Mouse (Mus musculus) MEL (cell line): ENCODE measurements at regions not wholly inside any gene's neighbourhood (a gene's known extent, or its start where the extent isn't known, plus 50 kb on each side); places are given as distances from the start of the nearest gene placed in this dataset.

Source experiments
- DNase-seq: peaks from one replicate; pipeline ENCODE4 v3.0.0; 2011; ENCODE audit warnings: low read depth, low spot score
- H3K27ac ChIP-seq: 2 replicates; pipeline ENCODE4 v1.5.1; 2012; ENCODE audit warnings: low read depth, mild to moderate bottlenecking, control low read depth, low read length, moderate library complexity; ENCODE audit not compliant: control insufficient read depth
- H3K27me3 ChIP-seq, 2 experiments: fragments of 150-350 bp in 1 of 2; sonication (generic) in 1 of 2; 2 replicates each; pipeline ENCODE4 v1.6.1; 2012; ENCODE audit warnings: low read length in 2 of 2, mild to moderate bottlenecking in 2 of 2, improper control_type of control experiment in 1 of 2, moderate library complexity in 1 of 2; ENCODE audit not compliant: insufficient read depth in 2 of 2, control insufficient read depth in 1 of 2
- H3K36me3 ChIP-seq, 2 experiments: 2 replicates each; pipeline ENCODE4 v1.6.1; 2012 to 2014; ENCODE audit warnings: low read length in 2 of 2, improper control_type of control experiment in 1 of 2, inconsistent platforms in 1 of 2, mild to moderate bottlenecking in 1 of 2; ENCODE audit not compliant: insufficient read depth in 2 of 2, control insufficient read depth in 1 of 2
- H3K4me1 ChIP-seq, 2 experiments: fragments of 150-350 bp in 1 of 2; sonication (generic) in 1 of 2; 2 replicates each; pipeline ENCODE4 v1.6.1; 2012; ENCODE audit warnings: low read length in 2 of 2, improper control_type of control experiment in 1 of 2, mild to moderate bottlenecking in 1 of 2; ENCODE audit not compliant: insufficient read depth in 2 of 2, control insufficient read depth in 1 of 2
- H3K4me3 ChIP-seq, 2 experiments: fragments of 150-350 bp in 1 of 2; sonication (generic) in 1 of 2; 2 replicates each; pipeline ENCODE4 v1.5.1; 2012; ENCODE audit warnings: low read depth in 2 of 2, low read length in 2 of 2, mild to moderate bottlenecking in 2 of 2, moderate library complexity in 2 of 2, control low read depth in 1 of 2, improper control_type of control experiment in 1 of 2; ENCODE audit not compliant: control insufficient read depth in 1 of 2, insufficient read depth in 1 of 2
- H3K79me2 ChIP-seq: 2 replicates; pipeline ENCODE4 v1.6.1; 2012; ENCODE audit warnings: mild to moderate bottlenecking, low read length, moderate library complexity; ENCODE audit not compliant: control insufficient read depth, poor library complexity, insufficient read depth
- H3K9ac ChIP-seq: 2 replicates; pipeline ENCODE4 v1.6.1; 2012; ENCODE audit warnings: low read depth, mild to moderate bottlenecking, control low read depth, low read length, moderate library complexity; ENCODE audit not compliant: control insufficient read depth, poor library complexity, severe bottlenecking
- H3K9me3 ChIP-seq: fragments of 150-350 bp; sonication (generic); replicated peaks from 2 replicates; pipeline ENCODE4 v1.6.1; 2012; ENCODE audit warnings: mild to moderate bottlenecking, low read length, improper control_type of control experiment, moderate library complexity; ENCODE audit not compliant: insufficient read depth
- CTCF ChIP-seq, 3 experiments: IDR thresholded peaks in 2 of 3; conservative IDR thresholded peaks in 1 of 3; 2 replicates each; pipeline ENCODE4 v1.5.1; 2011 to 2012; ENCODE audit warnings: low read length in 3 of 3, low read depth in 2 of 3, mild to moderate bottlenecking in 2 of 3, improper control_type of control experiment in 1 of 3, inconsistent platforms in 1 of 3, mixed read lengths in 1 of 3, moderate library complexity in 1 of 3; ENCODE audit not compliant: control insufficient read depth in 1 of 3, insufficient read depth in 1 of 3, poor library complexity in 1 of 3, severe bottlenecking in 1 of 3
- E2F4 ChIP-seq: IDR thresholded peaks from 2 replicates; pipeline ENCODE4 v1.6.1; 2011; ENCODE audit warnings: low read depth, low read length, improper control_type of control experiment, borderline replicate concordance
- ELF1 ChIP-seq: IDR thresholded peaks from 2 replicates; pipeline ENCODE4 v1.6.1; 2014; ENCODE audit warnings: low read depth, mild to moderate bottlenecking, inconsistent platforms, low read length, improper control_type of control experiment, moderate library complexity
- GABPA ChIP-seq: IDR thresholded peaks from 2 replicates; pipeline ENCODE4 v1.6.1; 2012; ENCODE audit warnings: low read depth, mild to moderate bottlenecking, inconsistent platforms, low read length, improper control_type of control experiment, moderate library complexity
- HCFC1 ChIP-seq: IDR thresholded peaks from 2 replicates; pipeline ENCODE4 v1.6.1; 2012; ENCODE audit warnings: low read depth, mild to moderate bottlenecking, inconsistent platforms, low read length, improper control_type of control experiment, moderate library complexity
- MEF2A ChIP-seq: IDR thresholded peaks from 2 replicates; pipeline ENCODE4 v1.6.1; 2014; ENCODE audit warnings: low read depth, mild to moderate bottlenecking, inconsistent platforms, low read length, improper control_type of control experiment; ENCODE audit not compliant: poor library complexity, insufficient replicate concordance, severe bottlenecking; ENCODE audit errors: extremely low read depth
- MXI1 ChIP-seq: IDR thresholded peaks from 2 replicates; pipeline ENCODE4 v1.6.1; 2011; ENCODE audit warnings: mild to moderate bottlenecking, low read depth, low read length, improper control_type of control experiment
- MYB ChIP-seq: IDR thresholded peaks from 2 replicates; pipeline ENCODE4 v1.6.1; 2011; ENCODE audit warnings: mild to moderate bottlenecking, low read depth, low read length, improper control_type of control experiment
- POLR2AphosphoS2 ChIP-seq: IDR thresholded peaks from 2 replicates; pipeline ENCODE4 v1.6.1; 2011; ENCODE audit warnings: low read length, improper control_type of control experiment
- TAL1 ChIP-seq: IDR thresholded peaks from 2 replicates; pipeline ENCODE4 v1.6.1; 2012; ENCODE audit warnings: mild to moderate bottlenecking, inconsistent platforms, low read length, moderate library complexity, mixed read lengths
- UBTF ChIP-seq: IDR thresholded peaks from 2 replicates; pipeline ENCODE4 v1.6.1; 2012; ENCODE audit warnings: low read depth, mild to moderate bottlenecking, inconsistent platforms, low read length, improper control_type of control experiment, moderate library complexity, borderline replicate concordance; ENCODE audit not compliant: insufficient read depth
- USF2 ChIP-seq, 2 experiments: IDR thresholded peaks; 2 replicates each; pipeline ENCODE4 v1.6.1; 2011 to 2012; ENCODE audit warnings: improper control_type of control experiment in 2 of 2, low read length in 2 of 2, borderline replicate concordance in 1 of 2, inconsistent platforms in 1 of 2, low read depth in 1 of 2, mild to moderate bottlenecking in 1 of 2; ENCODE audit not compliant: insufficient read depth in 1 of 2
- ZC3H11A ChIP-seq: IDR thresholded peaks from 2 replicates; pipeline ENCODE4 v1.6.1; 2012; ENCODE audit warnings: low read depth, mild to moderate bottlenecking, inconsistent platforms, low read length, improper control_type of control experiment
- ZKSCAN1 ChIP-seq: IDR thresholded peaks from 2 replicates; pipeline ENCODE4 v1.6.1; 2012; ENCODE audit warnings: low read depth, mild to moderate bottlenecking, inconsistent platforms, low read length, improper control_type of control experiment, moderate library complexity
- ZMIZ1 ChIP-seq: IDR thresholded peaks from 2 replicates; pipeline ENCODE4 v1.6.1; 2012; ENCODE audit warnings: low read depth, mild to moderate bottlenecking, inconsistent platforms, low read length, improper control_type of control experiment, moderate library complexity
- ZNF384 ChIP-seq: IDR thresholded peaks from 2 replicates; pipeline ENCODE4 v1.6.1; 2012; ENCODE audit warnings: low read depth, mild to moderate bottlenecking, inconsistent platforms, low read length, improper control_type of control experiment

DNA sequence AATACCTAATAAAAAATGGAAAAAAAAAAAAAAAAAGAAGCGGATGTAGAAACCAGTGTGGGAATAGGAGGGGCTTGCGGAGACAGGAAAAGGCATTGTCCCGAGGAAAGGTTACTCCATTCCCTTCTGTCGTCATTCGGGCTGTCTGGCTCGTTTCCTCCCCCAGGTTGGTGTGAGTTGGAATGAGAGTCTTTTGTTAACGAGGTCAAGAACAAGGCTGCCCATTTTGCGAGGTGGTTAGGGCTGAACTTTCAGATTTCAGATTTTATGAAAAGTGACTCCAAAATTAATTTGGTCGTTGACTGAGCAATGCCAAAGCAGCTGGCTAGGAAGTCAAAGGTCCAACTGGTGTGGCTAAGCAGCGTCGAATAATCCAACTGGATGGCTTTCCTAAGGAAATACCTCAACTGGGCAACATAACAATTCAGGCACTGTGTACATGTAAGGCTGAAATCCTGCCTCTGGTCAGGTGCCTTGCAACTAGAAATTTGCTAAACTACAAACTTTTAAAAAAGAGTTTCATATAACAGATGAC, 50.6 kb upstream of the Rpl34 start:
- H3K9me3 ChIP-seq: no peaks in the 10 kb centered on the region
- no peak overlapping the region for H3K9ac ChIP-seq
- no peaks in the 10 kb centered on the region for H3K36me3 ChIP-seq
- H3K4me3 ChIP-seq: no peak overlapping the region
- no peaks in the 10 kb centered on the region for H3K27me3 ChIP-seq
- no peak for DNase-seq
- H3K79me2 ChIP-seq: no peaks in the 10 kb centered on the region
- no peak for TF ChIP-seq ELF1
- no peak for TF ChIP-seq ZKSCAN1
- no peak for TF ChIP-seq E2F4
- TF ChIP-seq POLR2AphosphoS2: no peak
- TF ChIP-seq ZNF384: no peak
- no peak for TF ChIP-seq MYB
- no peak for TF ChIP-seq UBTF
- no peak for TF ChIP-seq CTCF (IDR thresholded peaks at IDR 0.05 in 2 of 3, conservative IDR thresholded peaks at IDR 0.05 in 1 of 3; ENCODE audit: control insufficient read depth in 1 of 3, insufficient read depth in 1 of 3, low read depth in 2 of 3, low read length in 3 of 3, poor library complexity in 1 of 3, severe bottlenecking in 1 of 3)
- no peak for TF ChIP-seq GABPA
- TF ChIP-seq ZMIZ1: no peak
- TF ChIP-seq USF2 (IDR thresholded peaks at IDR 0.05; ENCODE audit: borderline replicate concordance in 1 of 2, insufficient read depth in 1 of 2, low read depth in 1 of 2, low read length in 2 of 2): no peak
- TF ChIP-seq TAL1: no peak
- TF ChIP-seq MXI1: no peak
- TF ChIP-seq HCFC1: no peak
- TF ChIP-seq ZC3H11A: no peak
- TF ChIP-seq MEF2A: no peak
- H3K27ac ChIP-seq: no peak overlapping the region
- no peaks in the 10 kb centered on the region for H3K4me1 ChIP-seq
